7 mouse cellular contexts compared by ENCODE assay signal in the genomic region with DNA sequence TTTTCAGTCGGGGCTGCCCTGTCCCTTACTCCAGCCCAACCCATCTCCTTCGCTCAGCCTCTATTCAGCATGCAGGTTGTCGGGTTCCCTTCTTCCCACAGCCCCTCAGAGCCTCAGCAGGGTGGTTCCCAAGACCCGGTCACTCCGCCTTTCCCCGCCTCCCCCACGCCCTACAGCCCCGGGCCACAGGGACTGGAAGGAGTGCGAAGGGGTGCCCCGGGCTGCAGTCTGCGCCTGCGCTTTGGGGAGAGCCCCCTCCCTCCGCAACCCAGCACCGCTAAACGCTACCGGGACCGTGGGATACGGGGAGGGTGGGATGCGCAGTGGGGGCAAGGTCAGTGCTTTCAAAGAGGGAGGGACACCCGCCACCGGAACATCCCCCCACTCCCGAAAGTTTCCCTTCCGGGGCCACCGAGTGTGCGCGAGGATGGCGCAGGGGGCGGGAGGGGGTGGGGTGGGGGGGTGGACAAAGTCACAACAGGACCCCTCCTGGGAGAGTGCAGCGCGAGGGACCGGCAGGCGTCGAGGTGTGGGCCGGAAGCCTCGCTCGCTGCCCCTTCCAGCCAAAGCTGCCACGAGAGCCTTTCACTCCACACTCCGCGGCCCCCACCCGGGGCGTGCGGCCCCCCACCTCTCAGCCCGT. TPM values are rescaled to one million over a fixed set of nuclear protein-coding genes. Genes with fewer than 3 reads are reported as not detected.
A peak's percentile ranks its signal among the peaks of the same experiment; 100 is the strongest.
DNase-seq lines count a peak whose midpoint lies in the region; ATAC-seq lines count a peak whose summit lies in the region.

No protein-coding gene starts in this region.

- H3K9ac ChIP-seq in hindbrain, embryonic 15.5 days = peak overlapping the region; percentile 81

- DNase-seq in ZHBTc4 (ENCODE audit: low read depth, low spot score) = peak; percentile 82
- DNase-seq in cerebellum, adult 9-11 months = peak; percentile 73
- peak; percentile 61 for DNase-seq in gastrocnemius, adult 18-20 months (ENCODE audit: low spot score)
- DNase-seq in left cerebral cortex, postnatal 4 days = peak; percentile 66
- peak; percentile 66 for DNase-seq in mesoderm, embryonic 11.5 days (ENCODE audit: low read depth, low spot score)
- DNase-seq in skeletal muscle tissue, adult 2 months (ENCODE audit: low read depth, low spot score) = peak; percentile 45

- no peaks in the 10 kb centered on the region for H3K9me3 ChIP-seq in hindbrain, embryonic 15.5 days

- H3K27me3 ChIP-seq in hindbrain, embryonic 15.5 days = no peaks in the 10 kb centered on the region

- WGBS in hindbrain, embryonic 15.5 days = under 1% methylated on average over 42 of the region's 43 CpGs

- H3K36me3 ChIP-seq in hindbrain, embryonic 15.5 days = no peaks in the 10 kb centered on the region

- H3K27ac ChIP-seq in hindbrain, embryonic 15.5 days (replicated peaks) = peak overlapping the region; percentile 95

- peak; percentile 81 for ATAC-seq in hindbrain, embryonic 15.5 days (ENCODE audit: low FRiP score, low read depth)

- peak overlapping the region; percentile 94 for H3K4me3 ChIP-seq in hindbrain, embryonic 15.5 days

- H3K4me2 ChIP-seq in hindbrain, embryonic 15.5 days = peak overlapping the region; percentile 89

- intact Hi-C loops in left cerebral cortex, postnatal 4 days (cut with DNase I) = no loop called here

- peaks cover 55% of the 10 kb centered on the region for H3K4me1 ChIP-seq in hindbrain, embryonic 15.5 days (replicated peaks)

RNA-seq across cellular contexts. Expression of gene Nckap5l, which starts 0.5 kb away (rescaled TPM):
- 1 to 10 TPM; 1.6 to 1.9 TPM for total RNA-seq in gastrocnemius, adult 18-20 months (2021)
- polyA plus RNA-seq in hindbrain, embryonic 15.5 days (2015; fragmentation: Nextera tagmentation; extraction: Ambion mirVana) = 14.7 and 17.1 TPM in 2 replicates
- total RNA-seq in left cerebral cortex, postnatal 4 days (2021) = 10 to 100 TPM; 39.0 to 39.2 TPM

RNA-seq across cellular contexts. Expression of gene Bcdin3d, which starts 17.4 kb away (rescaled TPM):
- total RNA-seq in gastrocnemius, adult 18-20 months (2021) = 1 to 10 TPM; 4.2 to 5.1 TPM
- 16.4 and 17.7 TPM in 2 replicates for polyA plus RNA-seq in hindbrain, embryonic 15.5 days (2015; fragmentation: Nextera tagmentation; extraction: Ambion mirVana)
- total RNA-seq in left cerebral cortex, postnatal 4 days (2021) = 1 to 10 TPM; 7.8 to 8.0 TPM

Comparison
In these comparisons a context has a peak if more than half of its experiments do, and no peak if none do; other contexts are left out.
1. Peak in every context shown above with its lines: DNase-seq, ATAC-seq, H3K4me3 ChIP-seq and H3K27ac ChIP-seq.
2. RNA of gene Nckap5l, which starts 0.5 kb away (total RNA-seq): 39.0 to 39.2 TPM in left cerebral cortex, postnatal 4 days; 1.6 to 1.9 TPM in gastrocnemius, adult 18-20 months; every median in the first group is over 10 times any median in the second.